Mouse (Mus musculus) MEL (cell line): Measurements from ENCODE around the gene Slc4a3.

Experiments used
- CTCF ChIP-seq, 3 experiments: IDR thresholded peaks in 2 of 3; conservative IDR thresholded peaks in 1 of 3; 2 replicates each; pipeline ENCODE4 v1.5.1; 2011 to 2012; ENCODE audit warnings: low read length in 3 of 3, low read depth in 2 of 3, mild to moderate bottlenecking in 2 of 3, improper control_type of control experiment in 1 of 3, inconsistent platforms in 1 of 3, mixed read lengths in 1 of 3, moderate library complexity in 1 of 3; ENCODE audit not compliant: control insufficient read depth in 1 of 3, insufficient read depth in 1 of 3, poor library complexity in 1 of 3, severe bottlenecking in 1 of 3
- GABPA ChIP-seq: IDR thresholded peaks from 2 replicates; pipeline ENCODE4 v1.6.1; 2012; ENCODE audit warnings: low read depth, mild to moderate bottlenecking, inconsistent platforms, low read length, improper control_type of control experiment, moderate library complexity
- HCFC1 ChIP-seq: IDR thresholded peaks from 2 replicates; pipeline ENCODE4 v1.6.1; 2012; ENCODE audit warnings: low read depth, mild to moderate bottlenecking, inconsistent platforms, low read length, improper control_type of control experiment, moderate library complexity
- NRF1 ChIP-seq: IDR thresholded peaks from 2 replicates; pipeline ENCODE4 v1.6.1; 2014; ENCODE audit warnings: low read depth, mild to moderate bottlenecking, inconsistent platforms, low read length, improper control_type of control experiment, moderate library complexity; ENCODE audit not compliant: poor library complexity, insufficient read depth, severe bottlenecking
- POLR2A ChIP-seq, 2 experiments: IDR thresholded peaks; 2 replicates each; pipeline ENCODE4 v1.6.1; 2011 to 2012; ENCODE audit warnings: low read length in 2 of 2, mild to moderate bottlenecking in 2 of 2, control low read depth in 1 of 2, improper control_type of control experiment in 1 of 2, low read depth in 1 of 2, moderate library complexity in 1 of 2; ENCODE audit not compliant: control insufficient read depth in 1 of 2, insufficient read depth in 1 of 2, poor library complexity in 1 of 2
- POLR2AphosphoS2 ChIP-seq: IDR thresholded peaks from 2 replicates; pipeline ENCODE4 v1.6.1; 2011; ENCODE audit warnings: low read length, improper control_type of control experiment
- UBTF ChIP-seq: IDR thresholded peaks from 2 replicates; pipeline ENCODE4 v1.6.1; 2012; ENCODE audit warnings: low read depth, mild to moderate bottlenecking, inconsistent platforms, low read length, improper control_type of control experiment, moderate library complexity, borderline replicate concordance; ENCODE audit not compliant: insufficient read depth
- ZMIZ1 ChIP-seq: IDR thresholded peaks from 2 replicates; pipeline ENCODE4 v1.6.1; 2012; ENCODE audit warnings: low read depth, mild to moderate bottlenecking, inconsistent platforms, low read length, improper control_type of control experiment, moderate library complexity

DNA sequence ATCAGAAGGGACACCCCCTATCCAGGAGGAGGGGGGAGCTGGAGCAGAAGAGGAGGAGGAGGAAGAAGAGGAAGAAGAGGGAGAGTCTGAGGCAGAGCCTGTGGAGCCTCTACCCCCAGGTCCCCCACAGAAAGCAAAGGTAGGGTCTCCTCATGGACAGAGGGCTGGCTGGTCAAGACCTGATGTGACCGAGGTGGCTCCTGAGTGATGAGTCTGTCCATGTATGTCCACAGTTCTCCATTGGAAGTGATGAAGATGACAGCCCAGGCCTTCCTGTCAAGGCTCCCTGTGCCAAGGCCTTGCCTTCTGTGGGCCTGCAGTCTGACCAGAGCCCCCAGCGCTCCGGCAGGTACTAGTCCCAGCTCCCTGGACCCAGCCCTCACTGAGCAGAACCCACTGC, 2.0 kb downstream of the Slc4a3 start:
- TF ChIP-seq UBTF (no peak), ZMIZ1 (no peak), CTCF (IDR thresholded peaks at IDR 0.05 in 2 of 3, conservative IDR thresholded peaks at IDR 0.05 in 1 of 3; ENCODE audit: control insufficient read depth in 1 of 3, insufficient read depth in 1 of 3, low read depth in 2 of 3, low read length in 3 of 3, poor library complexity in 1 of 3, severe bottlenecking in 1 of 3) (no peak), NRF1 (no peak), HCFC1 (no peak), POLR2AphosphoS2 (no peak), GABPA (no peak), POLR2A (IDR thresholded peaks at IDR 0.05; ENCODE audit: control insufficient read depth in 1 of 2, insufficient read depth in 1 of 2, low read depth in 1 of 2, low read length in 2 of 2, poor library complexity in 1 of 2) (no peak)
